Mouse (Mus musculus) heart, embryonic 14.5 days (tissue): ENCODE data around the gene Prmt3. TPM values are rescaled to one million over a fixed set of nuclear protein-coding genes. Genes with fewer than 3 reads are reported as not detected.

Source experiments
- ATAC-seq: fragments of 200-750 bp; cut with Nextera tagmentation; 2 replicates; pipeline ENCODE4 v1.8.0; 2017; ENCODE audit warnings: low read depth, moderate TSS enrichment; ENCODE audit not compliant: insufficient number of reproducible peaks, insufficient read depth, low FRiP score
- H3K27ac ChIP-seq, 2 experiments: fragments of 200-500 bp in 1 of 2; fragments of 300-500 bp in 1 of 2; sonication (generic) in 1 of 2; replicated peaks in 1 of 2; 2 replicates each; pipeline ENCODE4 v1.5.1; 2012 to 2014; ENCODE audit warnings: low read depth in 2 of 2, low read length in 2 of 2, control low read depth in 1 of 2, mild to moderate bottlenecking in 1 of 2, mixed read lengths in 1 of 2; ENCODE audit not compliant: control insufficient read depth in 1 of 2, insufficient read depth in 1 of 2
- H3K27me3 ChIP-seq: fragments of 300-500 bp; sonication (generic); 2 replicates; pipeline ENCODE4 v1.6.1; 2014; ENCODE audit warnings: mild to moderate bottlenecking, low read length, control low read depth; ENCODE audit not compliant: control insufficient read depth, insufficient read depth
- H3K36me3 ChIP-seq: fragments of 300-500 bp; sonication (generic); 2 replicates; pipeline ENCODE4 v1.6.1; 2014; ENCODE audit warnings: mild to moderate bottlenecking, control low read depth, low read length, mixed read lengths; ENCODE audit not compliant: control insufficient read depth, insufficient read depth
- H3K4me1 ChIP-seq, 2 experiments: fragments of 200-500 bp in 1 of 2; fragments of 300-500 bp in 1 of 2; sonication (generic) in 1 of 2; 2 replicates each; pipeline ENCODE4 v1.6.1; 2012 to 2014; ENCODE audit warnings: low read length in 2 of 2, control low read depth in 1 of 2, mixed read lengths in 1 of 2; ENCODE audit not compliant: control insufficient read depth in 2 of 2, insufficient read depth in 2 of 2
- H3K4me2 ChIP-seq: fragments of 300-500 bp; sonication (generic); 2 replicates; pipeline ENCODE4 v1.6.1; 2014; ENCODE audit warnings: mild to moderate bottlenecking, low read length
- H3K4me3 ChIP-seq, 2 experiments: fragments of 200-500 bp in 1 of 2; fragments of 300-500 bp in 1 of 2; sonication (generic) in 1 of 2; 2 replicates each; pipeline ENCODE4 v1.5.1; 2012 to 2014; ENCODE audit warnings: low read length in 2 of 2, mild to moderate bottlenecking in 2 of 2, control low read depth in 1 of 2, low read depth in 1 of 2, moderate library complexity in 1 of 2; ENCODE audit not compliant: control insufficient read depth in 1 of 2, insufficient read depth in 1 of 2
- H3K9ac ChIP-seq: fragments of 300-500 bp; sonication (generic); 2 replicates; pipeline ENCODE4 v1.6.1; 2014; ENCODE audit warnings: mild to moderate bottlenecking, low read length
- H3K9me3 ChIP-seq: fragments of 300-500 bp; sonication (generic); 2 replicates; pipeline ENCODE4 v1.6.1; 2016; ENCODE audit warnings: low read length, control low read depth; ENCODE audit not compliant: control insufficient read depth
- WGBS: fragments of 180-500 bp; shearing (Covaris S2); extraction: QIAGEN DNeasy Blood & Tissue Kit; methylation state at CpG from one replicate; pipeline ENCODE4 v1.1.7; 2014; 5-methylcytosine and 5-hydroxymethylcytosine counted together
- polyA plus RNA-seq: library from polyadenylated mRNA; unstranded; fragments of >200 nt; fragmentation: Nextera tagmentation; extraction: Ambion mirVana; gene quantifications from 2 replicates; pipeline ENCODE4 v1.2.1, GENCODE M21; 2014

The Prmt3 gene
- polyA plus RNA-seq, 1 experiment from 2014 or later = 45.7 TPM

- no peak overlapping the region for H3K27ac ChIP-seq
- no peaks in the 10 kb centered on the region for H3K27me3 ChIP-seq
- 85% methylated on average over 3 of the region's 3 CpGs for WGBS
- no peak overlapping the region for H3K4me3 ChIP-seq
- no peaks in the 10 kb centered on the region for H3K9me3 ChIP-seq
- no peak overlapping the region for H3K9ac ChIP-seq
- ATAC-seq = no peak
- peaks cover 4 to 9% of the 10 kb centered on the region in 2 experiments; a peak in 2 of 4 replicates for H3K4me1 ChIP-seq
- H3K4me2 ChIP-seq = no peak overlapping the region
- peaks cover 56% of the 10 kb centered on the region for H3K36me3 ChIP-seq
Measured at GRCm38 (mm10) chr7:49825492-49825891, 47.3 kb downstream of the Prmt3 start.

DNA sequence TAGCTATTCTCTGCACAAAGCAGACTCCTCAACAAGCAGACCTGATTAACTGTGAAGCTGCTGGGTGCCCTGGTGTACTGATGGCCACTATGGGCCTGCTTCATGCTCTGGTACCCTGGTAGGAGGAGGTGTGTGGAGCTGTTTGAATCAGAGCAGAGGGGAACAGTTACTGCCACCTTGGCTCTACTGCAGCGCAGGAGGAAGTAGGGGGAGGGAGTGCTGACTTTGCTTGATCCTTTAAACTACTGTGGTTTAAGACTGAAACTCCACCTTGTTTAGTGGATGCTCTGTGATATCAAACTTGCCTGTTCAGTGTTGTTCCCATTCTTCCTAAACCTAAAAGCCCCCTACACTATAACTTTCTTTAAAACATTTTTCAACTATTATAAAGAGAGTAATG is 49.8 kb downstream of the Prmt3 start:
- no peak for ATAC-seq
- H3K9ac ChIP-seq = no peak overlapping the region
- H3K4me3 ChIP-seq = no peak overlapping the region
- peaks cover 64% of the 10 kb centered on the region for H3K36me3 ChIP-seq
- no peak overlapping the region for H3K27ac ChIP-seq
- H3K4me1 ChIP-seq = no peaks in the 10 kb centered on the region; a peak in 1 of 4 replicates
- 74% methylated on average over 1 of the region's 1 CpGs for WGBS
- H3K4me2 ChIP-seq = no peak overlapping the region
- H3K9me3 ChIP-seq = no peaks in the 10 kb centered on the region
- H3K27me3 ChIP-seq = no peaks in the 10 kb centered on the region

- no peak overlapping the region for H3K9ac ChIP-seq
- H3K4me2 ChIP-seq = no peak overlapping the region; the same call in 1 of the 2 replicates
- no peak; the same call in 1 of the 2 replicates for ATAC-seq
- WGBS = 78% methylated on average over 11 of the region's 11 CpGs
- H3K36me3 ChIP-seq = peaks cover 23% of the 10 kb centered on the region
- no peaks in the 10 kb centered on the region for H3K27me3 ChIP-seq
- H3K4me1 ChIP-seq = peaks cover 4 to 22% of the 10 kb centered on the region in 2 experiments
- no peaks in the 10 kb centered on the region for H3K9me3 ChIP-seq
- H3K27ac ChIP-seq = peak overlapping the region in 1 of 2 experiments; percentile 53; a peak in 1 of 4 replicates
- H3K4me3 ChIP-seq = no peak overlapping the region
Measured at GRCm38 (mm10) chr7:49842366-49843282, 64.5 kb downstream of the Prmt3 start.

GRCm38 (mm10) chr7:49843304-49843933 is 65.3 kb downstream of the Prmt3 start:
- Histone ChIP-seq H3K9ac (no peak overlapping the region), H3K4me1 (peaks cover 4 to 22% of the 10 kb centered on the region in 2 experiments), H3K27ac (peak overlapping the region; percentile 2 to 53; a peak in 1 of 4 replicates), H3K4me3 (no peak overlapping the region), H3K27me3 (no peaks in the 10 kb centered on the region), H3K9me3 (no peaks in the 10 kb centered on the region), H3K36me3 (peaks cover 16% of the 10 kb centered on the region), H3K4me2 (no peak overlapping the region; the same call in 1 of the 2 replicates)
- ATAC-seq = peak; percentile 54
- WGBS = 41% methylated on average over 6 of the region's 6 CpGs

- H3K27me3 ChIP-seq = no peaks in the 10 kb centered on the region
- 82% methylated on average over 2 of the region's 2 CpGs for WGBS
- H3K4me3 ChIP-seq = no peak overlapping the region
- H3K9ac ChIP-seq = no peak overlapping the region
- no peaks in the 10 kb centered on the region for H3K9me3 ChIP-seq
- no peak for ATAC-seq
- H3K27ac ChIP-seq = no peak overlapping the region
- peaks cover 2 to 15% of the 10 kb centered on the region in 2 experiments; a peak in 3 of 4 replicates for H3K4me1 ChIP-seq
- H3K4me2 ChIP-seq = no peak overlapping the region
- peaks cover 26% of the 10 kb centered on the region for H3K36me3 ChIP-seq
Measured at GRCm38 (mm10) chr7:49847939-49848338, 69.8 kb downstream of the Prmt3 start.

DNA sequence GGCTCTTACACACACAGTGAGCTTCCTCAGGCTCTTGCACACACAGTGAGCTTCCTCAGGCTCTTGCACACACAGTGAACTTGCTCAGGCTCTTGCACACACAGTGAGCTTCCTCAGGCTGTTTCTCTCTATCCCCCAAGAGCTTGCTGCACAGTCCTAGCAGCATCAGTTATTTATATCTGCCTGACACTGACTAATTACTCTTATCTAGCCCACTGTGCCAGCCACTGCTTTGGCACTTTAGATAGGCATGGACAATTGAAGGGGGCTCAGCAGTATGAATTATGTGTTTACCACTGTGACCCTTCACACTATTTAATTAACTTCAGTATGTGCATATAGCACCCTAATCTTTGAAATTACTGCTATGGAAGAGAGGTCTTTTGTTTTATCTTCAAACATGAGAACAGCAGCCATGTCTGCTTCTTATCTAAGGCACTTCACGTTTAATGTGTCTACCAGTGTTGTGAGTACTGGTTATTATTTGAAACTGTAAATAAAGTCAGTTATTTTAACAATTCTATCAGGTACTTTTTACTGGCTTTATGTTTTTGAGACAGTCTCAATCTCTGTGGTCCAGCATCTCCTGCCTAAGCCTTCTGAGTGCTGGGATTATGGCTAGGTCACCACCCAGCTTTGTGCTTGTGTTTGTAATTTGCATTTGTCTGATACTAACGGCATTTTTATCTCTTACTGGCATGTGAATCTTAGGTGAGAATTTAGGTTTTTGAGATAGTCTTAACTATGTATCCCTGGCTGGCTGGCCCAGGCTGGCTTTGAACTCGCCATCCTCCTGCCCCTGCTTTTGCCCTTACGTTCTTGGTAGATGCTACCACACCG is 75.4 kb downstream of the Prmt3 start:
- H3K36me3 ChIP-seq = peaks cover 38% of the 10 kb centered on the region
- ATAC-seq = no peak
- 63% methylated on average over 5 of the region's 5 CpGs for WGBS
- H3K4me3 ChIP-seq = no peak overlapping the region
- 0 out of 4 replicates have a peak overlapping the region, but pooled peaks of 1 of the 2 experiments have one; percentile 6 for H3K27ac ChIP-seq
- no peaks in the 10 kb centered on the region for H3K9me3 ChIP-seq
- no peak overlapping the region for H3K4me2 ChIP-seq
- H3K27me3 ChIP-seq = no peaks in the 10 kb centered on the region
- H3K9ac ChIP-seq = no peak overlapping the region
- H3K4me1 ChIP-seq = peaks cover 0 to 12% of the 10 kb centered on the region in 2 experiments; a peak in 2 of 4 replicates

DNA sequence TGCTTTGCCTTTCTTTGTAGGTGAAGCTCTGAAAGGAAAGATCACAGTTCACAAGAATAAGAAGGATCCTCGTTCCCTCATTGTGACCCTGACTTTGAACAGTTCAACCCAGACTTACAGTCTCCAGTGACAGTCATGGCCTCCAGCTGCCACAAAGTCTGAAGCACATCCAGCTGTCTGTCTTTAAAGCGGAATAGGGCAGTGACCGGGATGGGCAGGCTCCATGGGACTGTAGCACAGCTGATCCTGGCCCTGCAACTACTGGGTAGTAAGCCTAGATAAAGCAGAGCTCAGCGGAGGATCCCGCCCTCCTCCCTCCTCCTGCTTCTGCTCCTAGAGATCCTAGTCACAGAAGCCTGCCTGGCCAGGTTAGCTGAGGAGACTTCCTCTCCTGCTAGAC is 79.2 kb downstream of the Prmt3 start:
- Histone ChIP-seq H3K36me3 (peaks cover 27% of the 10 kb centered on the region), H3K27me3 (no peaks in the 10 kb centered on the region), H3K4me1 (peaks cover 2 to 19% of the 10 kb centered on the region in 2 experiments; a peak in 3 of 4 replicates), H3K27ac (no peak overlapping the region), H3K4me3 (no peak overlapping the region), H3K4me2 (no peak overlapping the region), H3K9ac (no peak overlapping the region), H3K9me3 (no peaks in the 10 kb centered on the region)
- no peak for ATAC-seq
- WGBS = 74% methylated on average over 5 of the region's 5 CpGs
